Mouse (Mus musculus) lung, adult 18-20 months (tissue): ENCODE measurements around the gene Tas2r116.

Experiments
- DNase-seq, 2 experiments: peaks; one replicate each; pipeline ENCODE4 v3.0.0; 2022; ENCODE audit warnings: mixed read lengths in 2 of 2

Gene Tas2r116

DNA sequence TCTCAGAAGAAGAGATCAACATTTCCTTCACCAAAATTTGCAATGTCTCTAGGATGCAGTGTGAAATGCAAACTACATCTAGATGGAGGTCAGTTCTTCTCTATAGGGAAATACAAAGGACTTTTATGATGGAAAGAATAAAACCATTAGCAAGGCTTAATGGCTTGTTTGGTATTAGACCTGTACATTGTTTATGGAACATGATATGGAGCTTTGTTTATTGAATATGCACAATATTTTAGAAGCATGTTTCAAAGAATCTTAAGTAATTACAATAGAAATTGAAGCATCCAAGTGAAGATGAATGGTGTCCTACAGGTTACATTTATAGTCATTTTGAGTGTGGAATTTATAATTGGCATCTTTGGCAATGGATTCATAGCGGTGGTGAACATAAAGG is at the start of gene Tas2r116:
Gene Tas2r116, plus strand, starts transcription at position 301 of the 400 bp plus-strand sequence.
- no peak for DNase-seq

DNA sequence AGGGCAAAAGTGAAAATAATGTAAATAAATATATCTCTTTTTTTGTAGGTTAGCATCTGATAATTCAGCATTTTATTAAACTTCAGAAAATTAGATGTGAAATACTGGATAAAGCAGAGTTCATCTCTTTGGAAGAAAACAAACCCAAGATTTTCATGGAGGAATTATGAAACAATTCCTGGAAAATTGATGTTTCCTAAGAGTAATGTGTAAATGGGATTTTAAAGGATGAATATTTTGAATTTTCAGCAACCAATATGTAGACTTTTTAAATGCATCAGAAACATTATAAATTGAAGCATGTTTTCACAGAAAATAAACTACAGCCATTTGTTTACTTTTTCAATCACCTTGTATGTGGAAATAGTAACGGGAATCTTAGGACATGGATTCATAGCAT is 8.4 kb upstream of the Tas2r116 start, which contains the start of gene Tas2r123:
Gene Tas2r123, plus strand, starts transcription at position 301 of the 400 bp plus-strand sequence.
- no peak for DNase-seq

DNA sequence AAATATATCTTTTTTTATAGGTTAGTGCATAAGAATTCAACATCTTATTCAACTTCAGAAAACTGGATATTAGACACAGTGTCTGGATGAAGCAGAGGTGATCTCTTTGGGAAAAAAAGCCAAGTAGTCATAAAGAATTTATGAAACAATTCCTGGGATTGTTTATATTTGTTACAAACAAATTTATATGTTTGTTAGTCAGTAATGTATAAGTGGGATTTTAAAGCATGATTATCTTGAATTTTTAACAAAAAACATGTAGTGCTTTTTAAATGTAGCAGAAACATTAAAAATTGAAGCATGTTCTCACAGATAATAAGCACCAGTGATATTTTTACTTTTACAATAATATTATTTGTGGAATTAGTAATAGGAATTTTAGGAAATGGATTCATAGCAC is 12.5 kb downstream of the Tas2r116 start, which contains the start of gene Tas2r110:
Gene Tas2r110, plus strand, starts transcription at position 301 of the 400 bp plus-strand sequence.
- DNase-seq, result no peak

DNA sequence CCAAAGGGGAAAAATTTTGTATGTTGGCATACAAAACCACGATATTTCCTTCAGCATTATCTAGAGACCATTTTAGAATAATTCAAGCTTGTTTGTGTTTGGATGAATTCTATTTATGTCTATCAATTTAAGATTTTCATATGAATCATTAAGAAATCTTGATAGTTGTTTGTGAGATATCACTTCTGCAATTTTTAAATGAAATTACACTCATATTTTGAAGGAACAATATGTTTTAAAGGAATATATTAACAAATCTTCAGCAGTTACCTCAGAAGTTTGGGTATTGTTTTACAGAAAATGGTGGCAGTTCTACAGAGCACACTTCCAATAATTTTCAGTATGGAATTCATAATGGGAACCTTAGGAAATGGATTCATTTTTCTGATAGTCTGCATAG is 37.5 kb downstream of the Tas2r116 start, which contains the start of gene Tas2r113:
Gene Tas2r113, plus strand, starts transcription at position 301 of the 400 bp plus-strand sequence.
- no peak for DNase-seq
